ENCODE assay signal across 16 mouse cellular contexts in genomic region chr1:73531831-73532230, GRCm38 (mm10).
"Had no signal": no experiment of that assay in that cellular context is flagged by ENCODE, and none has a peak within 500 bp of the region (broad histone marks: within the 10 kb centered on the region; RNA-seq: fewer than 3 reads in every experiment).

No protein-coding gene starts in this region.

- H3K27me3 ChIP-seq: neural tube, embryonic 13.5 days; neural tube, embryonic 15.5 days; stomach, embryonic 15.5 days had no signal

- H3K4me2 ChIP-seq: neural tube, embryonic 13.5 days; neural tube, embryonic 15.5 days; stomach, embryonic 15.5 days had no signal

- H3K9ac ChIP-seq: neural tube, embryonic 13.5 days; neural tube, embryonic 15.5 days; stomach, embryonic 15.5 days had no signal

- H3K36me3 ChIP-seq: neural tube, embryonic 13.5 days; neural tube, embryonic 15.5 days; stomach, embryonic 15.5 days had no signal

- H3K4me1 ChIP-seq: stomach, embryonic 15.5 days had no signal

- H3K27ac ChIP-seq: neural tube, embryonic 13.5 days; neural tube, embryonic 15.5 days; stomach, embryonic 15.5 days; stomach, postnatal 0 days had no signal

- H3K4me3 ChIP-seq: neural tube, embryonic 13.5 days; neural tube, embryonic 15.5 days; stomach, embryonic 15.5 days had no signal

- DNase-seq: retina, postnatal 1 day; right cerebral cortex, adult 18-20 months; right cerebral cortex, postnatal 14 days; right cerebral cortex, postnatal 25 days; right cerebral cortex, postnatal 4 days; spleen, adult 18-20 months; thymus, adult 18-20 months; thymus, adult 2 months; thymus, postnatal 14 days; thymus, postnatal 25 days; thymus, postnatal 36 days; thymus, postnatal 4 days had no signal

- H3K9me3 ChIP-seq: neural tube, embryonic 13.5 days; neural tube, embryonic 15.5 days; stomach, embryonic 15.5 days had no signal
